10 mouse cellular contexts compared by ENCODE assay signal in genomic region chr7:83443596-83444278, GRCm38 (mm10).
DNase-seq lines count a peak whose midpoint lies in the region; ATAC-seq and TF ChIP-seq lines count a peak whose summit lies in the region.
"Had no signal": no experiment of that assay in that cellular context is flagged by ENCODE, and none has a peak within 500 bp of the region (broad histone marks: within the 10 kb centered on the region; RNA-seq: fewer than 3 reads in every experiment).

No protein-coding gene starts in this region.

- no peaks in the 10 kb centered on the region for H3K36me3 ChIP-seq in heart, embryonic 14.5 days (ENCODE audit: control insufficient read depth, insufficient read depth, low read length)
- no peaks in the 10 kb centered on the region for H3K36me3 ChIP-seq in stomach, embryonic 14.5 days (ENCODE audit: control insufficient read depth, insufficient read depth, low read length)
- no peaks in the 10 kb centered on the region for H3K36me3 ChIP-seq in stomach, postnatal 0 days (ENCODE audit: control insufficient read depth, insufficient read depth, low read length)
- no peaks in the 10 kb centered on the region for H3K36me3 ChIP-seq in limb, embryonic 15.5 days

- no peak for TF ChIP-seq CTCF in stomach, postnatal 0 days (IDR thresholded peaks at IDR 0.05; ENCODE audit: low read depth)

- H3K4me2 ChIP-seq in heart, embryonic 14.5 days (ENCODE audit: low read length): no peak overlapping the region
- H3K4me2 ChIP-seq in stomach, embryonic 14.5 days (replicated peaks; ENCODE audit: low read depth, low read length): no peak overlapping the region
- no peak overlapping the region for H3K4me2 ChIP-seq in stomach, postnatal 0 days (replicated peaks; ENCODE audit: low read depth)
- H3K4me2 ChIP-seq in limb, embryonic 15.5 days: peak overlapping the region; percentile 30; the same call in 1 of the 2 replicates

- H3K27me3 ChIP-seq in heart, embryonic 14.5 days (ENCODE audit: control insufficient read depth, insufficient read depth, low read length): no peaks in the 10 kb centered on the region
- no peaks in the 10 kb centered on the region for H3K27me3 ChIP-seq in stomach, embryonic 14.5 days (ENCODE audit: control insufficient read depth, insufficient read depth, low read length)
- no peaks in the 10 kb centered on the region for H3K27me3 ChIP-seq in stomach, postnatal 0 days (ENCODE audit: control insufficient read depth, insufficient read depth, low read length)
- no peaks in the 10 kb centered on the region for H3K27me3 ChIP-seq in limb, embryonic 15.5 days

- H3K4me1 ChIP-seq in heart, embryonic 14.5 days (ENCODE audit: control insufficient read depth in 2 of 2, insufficient read depth in 2 of 2, low read length in 2 of 2): peaks cover 12 to 18% of the 10 kb centered on the region in 2 experiments; a peak in 3 of 4 replicates
- peaks cover 16% of the 10 kb centered on the region; the same call in 1 of the 2 replicates for H3K4me1 ChIP-seq in stomach, embryonic 14.5 days (ENCODE audit: control insufficient read depth, insufficient read depth, low read length)
- no peaks in the 10 kb centered on the region for H3K4me1 ChIP-seq in stomach, postnatal 0 days (replicated peaks; ENCODE audit: control insufficient read depth, insufficient read depth)
- peaks cover 20% of the 10 kb centered on the region for H3K4me1 ChIP-seq in limb, embryonic 15.5 days

- H3K9me3 ChIP-seq in heart, embryonic 14.5 days (ENCODE audit: control insufficient read depth, low read length): no peaks in the 10 kb centered on the region
- H3K9me3 ChIP-seq in stomach, embryonic 14.5 days (ENCODE audit: control insufficient read depth, low read depth, low read length): no peaks in the 10 kb centered on the region
- no peaks in the 10 kb centered on the region for H3K9me3 ChIP-seq in stomach, postnatal 0 days (ENCODE audit: control insufficient read depth, low read length)
- no peaks in the 10 kb centered on the region for H3K9me3 ChIP-seq in limb, embryonic 15.5 days

- no peak overlapping the region for H3K9ac ChIP-seq in heart, embryonic 14.5 days (ENCODE audit: low read length)
- H3K9ac ChIP-seq in stomach, embryonic 14.5 days (replicated peaks; ENCODE audit: low read depth, low read length): no peak overlapping the region
- no peak overlapping the region for H3K9ac ChIP-seq in stomach, postnatal 0 days (ENCODE audit: low read length)
- no peak overlapping the region for H3K9ac ChIP-seq in limb, embryonic 15.5 days

- intact Hi-C loops in left cerebral cortex, postnatal 25 days (cut with DNase I): loop anchor here (5.0 kb wide), 1 partner anchor 109 kb away; no protein-coding TSS in a partner anchor

- no peak for DNase-seq in heart, adult 9 months (ENCODE audit: low spot score in 2 of 2)
- DNase-seq in stomach, postnatal 0 days (ENCODE audit: low spot score): no peak
- no peak for DNase-seq in left cerebral cortex, postnatal 25 days (ENCODE audit: low spot score in 2 of 2)
- DNase-seq in right cerebral cortex, postnatal 36 days (ENCODE audit: low spot score in 2 of 2): no peak
- no peak for DNase-seq in right cerebral cortex, postnatal 4 days

- no peak overlapping the region for H3K4me3 ChIP-seq in heart, embryonic 14.5 days (ENCODE audit: control insufficient read depth in 1 of 2, insufficient read depth in 1 of 2, low read depth in 1 of 2, low read length in 2 of 2)
- H3K4me3 ChIP-seq in stomach, embryonic 14.5 days (ENCODE audit: low read depth, low read length): no peak overlapping the region
- H3K4me3 ChIP-seq in stomach, postnatal 0 days (ENCODE audit: low read depth, low read length): no peak overlapping the region
- H3K4me3 ChIP-seq in limb, embryonic 15.5 days: no peak overlapping the region
- H3K4me3 ChIP-seq: erythroblast, embryonic 14.5 days had no signal

- TF ChIP-seq EP300 in stomach, postnatal 0 days (optimal IDR thresholded peaks at IDR 0.05): no peak

- peak; percentile 78 for ATAC-seq in heart, embryonic 14.5 days (ENCODE audit: insufficient number of reproducible peaks, insufficient read depth, low FRiP score, low read depth)
- ATAC-seq in stomach, embryonic 14.5 days (ENCODE audit: insufficient number of reproducible peaks, insufficient read depth, low FRiP score, low read depth): peak; percentile 74; the same call in 1 of the 2 replicates
- no peak for ATAC-seq in stomach, postnatal 0 days (ENCODE audit: low FRiP score, low TSS enrichment)
- ATAC-seq in limb, embryonic 15.5 days (ENCODE audit: insufficient number of reproducible peaks, low FRiP score, low TSS enrichment, low read depth): peak; percentile 93
- ATAC-seq: CD4-positive, CD25-positive, alpha-beta regulatory T cell, adult 4 months had no signal

- 42% methylated on average over 16 of the region's 16 CpGs for WGBS in heart, embryonic 14.5 days
- 16% methylated on average over 16 of the region's 16 CpGs for WGBS in stomach, embryonic 14.5 days
- WGBS in stomach, postnatal 0 days: 21% methylated on average over 16 of the region's 16 CpGs
- 16% methylated on average over 16 of the region's 16 CpGs for WGBS in limb, embryonic 15.5 days

- peak overlapping the region; percentile 73 to 75 for H3K27ac ChIP-seq in heart, embryonic 14.5 days (replicated peaks in 1 of 2; ENCODE audit: control insufficient read depth in 1 of 2, insufficient read depth in 1 of 2, low read depth in 2 of 2, low read length in 2 of 2)
- H3K27ac ChIP-seq in stomach, embryonic 14.5 days (ENCODE audit: low read length): peak overlapping the region; percentile 64
- no peak overlapping the region; the same call in 1 of the 2 replicates for H3K27ac ChIP-seq in stomach, postnatal 0 days (replicated peaks)
- peak overlapping the region; percentile 90 for H3K27ac ChIP-seq in limb, embryonic 15.5 days
